Mouse (Mus musculus): ENCODE data around the gene Sel1l2.

DNA sequence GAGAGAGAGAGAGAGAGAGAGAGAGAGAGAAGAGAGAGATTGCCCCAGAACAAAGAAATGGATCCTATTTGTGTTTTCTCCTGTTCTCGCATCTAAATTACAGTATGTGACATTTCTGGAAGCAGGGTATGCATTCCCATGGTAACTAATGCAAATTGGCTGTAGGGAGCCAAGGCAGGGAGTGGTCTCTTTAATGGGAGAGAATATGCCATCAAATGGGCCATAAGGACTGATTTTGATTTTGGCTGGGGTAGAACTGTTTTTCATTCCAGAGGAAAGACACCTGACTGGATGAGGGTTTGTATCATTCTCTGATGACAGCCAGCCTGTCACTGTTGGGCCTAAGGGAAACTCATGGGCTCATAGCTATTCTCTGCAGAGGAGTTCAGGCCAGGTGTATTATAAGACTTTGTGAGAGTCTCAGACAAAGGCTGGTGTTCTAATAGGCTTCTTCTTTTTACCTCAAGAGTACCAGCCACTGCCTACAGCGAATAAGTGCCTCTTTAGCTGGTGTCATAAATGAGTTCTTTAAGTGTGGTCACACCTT lies 133.8 kb downstream of the Sel1l2 start:
- TF ChIP-seq CTCF (IDR thresholded peaks at IDR 0.05; ENCODE audit: low read depth), result no peak
- TF ChIP-seq EP300 (IDR thresholded peaks at IDR 0.05; ENCODE audit: low read depth), result no peak

All from heart, postnatal 0 days (tissue).